Comparison of ENCODE assay signal across 14 mouse cellular contexts in the genomic region with DNA sequence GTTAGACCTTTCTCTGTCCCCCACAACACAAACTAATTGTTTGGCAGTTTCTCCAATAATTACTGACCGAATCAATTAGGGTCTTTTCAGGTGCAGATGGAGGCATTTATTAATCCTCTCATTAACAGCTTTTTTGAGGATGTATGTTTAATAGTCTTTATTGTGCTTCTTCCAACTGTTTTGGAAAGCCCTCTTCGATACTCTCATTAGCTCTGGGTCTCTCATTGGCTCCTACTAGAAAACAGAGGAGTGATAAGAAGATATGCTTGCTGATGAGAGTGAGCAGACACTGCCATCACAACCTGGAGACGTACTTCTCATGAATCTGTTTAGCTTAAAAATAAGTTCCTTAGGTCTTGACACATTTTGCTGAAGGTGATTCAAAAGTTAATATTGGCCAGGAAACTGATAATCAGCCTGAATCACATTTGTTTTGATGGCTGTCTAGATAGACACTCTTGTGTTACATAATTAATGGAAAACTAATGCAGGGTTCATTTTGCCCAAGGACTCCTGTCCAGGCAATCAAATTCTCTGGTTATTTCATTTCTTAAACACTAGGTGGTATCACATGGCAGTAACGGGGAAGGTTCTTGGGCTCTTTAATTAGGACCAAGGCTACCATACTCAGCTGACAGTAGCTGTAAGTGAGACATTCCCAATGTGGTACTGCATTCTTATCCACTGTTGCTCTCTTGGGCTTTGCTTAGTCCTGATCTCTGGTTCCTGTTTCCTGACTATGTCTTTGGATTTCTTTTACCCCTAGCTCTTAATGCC.
DNase-seq lines count a peak whose midpoint lies in the region; ATAC-seq and TF ChIP-seq lines count a peak whose summit lies in the region.
"Had no signal": no experiment of that assay in that cellular context is flagged by ENCODE, and none has a peak within 500 bp of the region (broad histone marks: within the 10 kb centered on the region; RNA-seq: fewer than 3 reads in every experiment).

No protein-coding gene starts in this region.

- H3K9me3 ChIP-seq in midbrain, postnatal 0 days (ENCODE audit: low read length) = no peaks in the 10 kb centered on the region
- no peaks in the 10 kb centered on the region for H3K9me3 ChIP-seq in midbrain, embryonic 13.5 days
- H3K9me3 ChIP-seq in forebrain, embryonic 15.5 days = no peaks in the 10 kb centered on the region
- H3K9me3 ChIP-seq: embryonic facial prominence, embryonic 15.5 days; hindbrain, embryonic 10.5 days had no signal

- intact Hi-C loops in gastrocnemius, adult 2 months (cut with DNase I) = loop anchor here (5.0 kb wide), 1 partner anchor 538 kb away; a partner anchor contains a TSS
- intact Hi-C loops in gastrocnemius, postnatal 36 days (cut with DNase I) = no loop called here

- H3K9ac ChIP-seq in midbrain, postnatal 0 days (replicated peaks; ENCODE audit: low read length, poor library complexity, severe bottlenecking) = no peak overlapping the region
- H3K9ac ChIP-seq in midbrain, embryonic 13.5 days (replicated peaks) = no peak overlapping the region
- no peak overlapping the region for H3K9ac ChIP-seq in forebrain, embryonic 15.5 days (replicated peaks)
- H3K9ac ChIP-seq: embryonic facial prominence, embryonic 15.5 days; liver, embryonic 14.5 days had no signal

- TF ChIP-seq CTCF in gastrocnemius, adult 2 months (IDR thresholded peaks at IDR 0.05) = peak; percentile 40
- 0 out of 2 replicates have a peak, but pooled peaks have one; percentile 13 for TF ChIP-seq CTCF in midbrain, postnatal 0 days (IDR thresholded peaks at IDR 0.05)

- H3K4me3 ChIP-seq in gastrocnemius, adult 2 months = no peak overlapping the region
- H3K4me3 ChIP-seq in midbrain, postnatal 0 days (ENCODE audit: low read depth, low read length) = no peak overlapping the region
- no peak overlapping the region for H3K4me3 ChIP-seq in midbrain, embryonic 13.5 days (replicated peaks)
- no peak overlapping the region for H3K4me3 ChIP-seq in forebrain, embryonic 15.5 days
- H3K4me3 ChIP-seq: embryonic facial prominence, embryonic 15.5 days; hindbrain, embryonic 10.5 days had no signal

- H3K27me3 ChIP-seq in midbrain, postnatal 0 days (ENCODE audit: insufficient read depth, low read length) = no peaks in the 10 kb centered on the region
- no peaks in the 10 kb centered on the region for H3K27me3 ChIP-seq in midbrain, embryonic 13.5 days
- no peaks in the 10 kb centered on the region for H3K27me3 ChIP-seq in forebrain, embryonic 15.5 days
- H3K27me3 ChIP-seq: embryonic facial prominence, embryonic 15.5 days had no signal

- H3K27ac ChIP-seq in gastrocnemius, adult 2 months = no peak overlapping the region
- H3K27ac ChIP-seq in midbrain, postnatal 0 days (ENCODE audit: low read depth, low read length) = no peak overlapping the region
- no peak overlapping the region for H3K27ac ChIP-seq in midbrain, embryonic 13.5 days
- H3K27ac ChIP-seq in forebrain, embryonic 15.5 days (replicated peaks) = no peak overlapping the region
- H3K27ac ChIP-seq: embryonic facial prominence, embryonic 15.5 days; hindbrain, embryonic 10.5 days; liver, embryonic 14.5 days had no signal

- no peak for ATAC-seq in midbrain, postnatal 0 days (ENCODE audit: low FRiP score)
- no peak for ATAC-seq in midbrain, embryonic 13.5 days
- ATAC-seq in forebrain, embryonic 15.5 days (replicated peaks) = peak; percentile 64

- 72% methylated on average over 4 of the region's 4 CpGs for WGBS in midbrain, postnatal 0 days
- WGBS in midbrain, embryonic 13.5 days = 72% methylated on average over 4 of the region's 4 CpGs
- 32% methylated on average over 4 of the region's 4 CpGs for WGBS in forebrain, embryonic 15.5 days

- no peaks in the 10 kb centered on the region for H3K4me1 ChIP-seq in midbrain, postnatal 0 days (ENCODE audit: insufficient read depth, low read length)
- H3K4me1 ChIP-seq in midbrain, embryonic 13.5 days (replicated peaks) = no peaks in the 10 kb centered on the region
- no peaks in the 10 kb centered on the region; the same call in 1 of the 2 replicates for H3K4me1 ChIP-seq in forebrain, embryonic 15.5 days
- H3K4me1 ChIP-seq: embryonic facial prominence, embryonic 15.5 days; hindbrain, embryonic 10.5 days had no signal

- H3K36me3 ChIP-seq in midbrain, postnatal 0 days (ENCODE audit: insufficient read depth, low read length) = no peaks in the 10 kb centered on the region
- no peaks in the 10 kb centered on the region for H3K36me3 ChIP-seq in midbrain, embryonic 13.5 days
- H3K36me3 ChIP-seq in forebrain, embryonic 15.5 days = no peaks in the 10 kb centered on the region
- H3K36me3 ChIP-seq: embryonic facial prominence, embryonic 15.5 days; hindbrain, embryonic 10.5 days had no signal

- no peak for DNase-seq in gastrocnemius, adult 2 months
- DNase-seq in gastrocnemius, postnatal 36 days = no peak
- DNase-seq in midbrain, postnatal 0 days (ENCODE audit: low spot score) = no peak
- no peak for DNase-seq in MN1 (ENCODE audit: low spot score)
- DNase-seq in kidney, adult 11 months = no peak
- DNase-seq in frontal cortex, postnatal 10 days (ENCODE audit: low spot score in 2 of 2) = no peak
- DNase-seq: cerebellum, adult 2 months; kidney, adult 8-10 months; left cerebral cortex, postnatal 4 days had no signal

- no peak overlapping the region for H3K4me2 ChIP-seq in midbrain, postnatal 0 days (ENCODE audit: low read depth, low read length, poor library complexity, severe bottlenecking)
- no peak overlapping the region for H3K4me2 ChIP-seq in midbrain, embryonic 13.5 days (replicated peaks)
- H3K4me2 ChIP-seq in forebrain, embryonic 15.5 days (replicated peaks) = no peak overlapping the region
- H3K4me2 ChIP-seq: embryonic facial prominence, embryonic 15.5 days had no signal
